Mouse (Mus musculus) ES-E14 (cell line): ENCODE data around the gene Gm15448. TPM values are rescaled to one million over a fixed set of nuclear protein-coding genes. Genes with fewer than 3 reads are reported as not detected.
"Not testable (repeated sequence)": the region's sequence is repeated elsewhere in the genome, so short reads cannot be mapped to it uniquely, and the experiment has no call there.

Source experiments
- DNase-seq: peaks from one replicate; pipeline ENCODE4 v3.0.0-alpha.2; 2013; ENCODE audit warnings: low read depth, low spot score
- H3K27ac ChIP-seq: 2 replicates; pipeline ENCODE4 v1.5.1; 2012; ENCODE audit warnings: low read depth, mild to moderate bottlenecking, low read length, moderate library complexity, mixed read lengths; ENCODE audit not compliant: poor library complexity, insufficient read depth, severe bottlenecking
- H3K36me3 ChIP-seq: 2 replicates; pipeline ENCODE4 v1.6.1; 2012; ENCODE audit warnings: mild to moderate bottlenecking, low read length, moderate library complexity, mixed read lengths; ENCODE audit not compliant: control insufficient read depth, poor library complexity, insufficient read depth, severe bottlenecking
- H3K4me1 ChIP-seq, 2 experiments: fragments of 150-350 bp in 1 of 2; sonication (generic) in 1 of 2; 2 replicates each; pipeline ENCODE4 v1.6.1; 2012; ENCODE audit warnings: low read length in 2 of 2, mild to moderate bottlenecking in 1 of 2, mixed read lengths in 1 of 2; ENCODE audit not compliant: control insufficient read depth in 2 of 2, insufficient read depth in 2 of 2, poor library complexity in 1 of 2
- H3K4me3 ChIP-seq, 2 experiments: fragments of 150-350 bp in 1 of 2; sonication (generic) in 1 of 2; 2 replicates each; pipeline ENCODE4 v1.5.1; 2012; ENCODE audit warnings: low read length in 2 of 2, low read depth in 1 of 2, mild to moderate bottlenecking in 1 of 2, mixed read lengths in 1 of 2; ENCODE audit not compliant: insufficient read depth in 1 of 2, poor library complexity in 1 of 2, severe bottlenecking in 1 of 2
- H3K9ac ChIP-seq: 2 replicates; pipeline ENCODE4 v1.6.1; 2012; ENCODE audit warnings: low read depth, mild to moderate bottlenecking, low read length, mixed read lengths; ENCODE audit not compliant: poor library complexity, insufficient read depth, severe bottlenecking
- H3K9me3 ChIP-seq: fragments of 150-350 bp; sonication (generic); 2 replicates; pipeline ENCODE4 v1.6.1; 2012; ENCODE audit warnings: low read depth, mild to moderate bottlenecking, low read length; ENCODE audit not compliant: control insufficient read depth, insufficient read depth
- in situ Hi-C, 2 experiments: fragments of 600-800 bp; cut with MboI; formaldehyde crosslinking; loops; one replicate each; pipeline ENCODE4 v1.15.1; 2025; ENCODE audit warnings: low sequenced_read_pairs in 2 of 2, inconsistent platforms in 1 of 2; ENCODE audit not compliant: unreplicated experiment in 2 of 2
- total RNA-seq: library from RNA; depleted of rRNA; stranded (reverse); fragments of 300-350 nt; gene quantifications from 2 replicates; pipeline ENCODE4 v1.2.3, GENCODE M21; 2012; rRNA removed

Gm15448 gene
- total RNA-seq, result not detected in 2 replicates

DNA sequence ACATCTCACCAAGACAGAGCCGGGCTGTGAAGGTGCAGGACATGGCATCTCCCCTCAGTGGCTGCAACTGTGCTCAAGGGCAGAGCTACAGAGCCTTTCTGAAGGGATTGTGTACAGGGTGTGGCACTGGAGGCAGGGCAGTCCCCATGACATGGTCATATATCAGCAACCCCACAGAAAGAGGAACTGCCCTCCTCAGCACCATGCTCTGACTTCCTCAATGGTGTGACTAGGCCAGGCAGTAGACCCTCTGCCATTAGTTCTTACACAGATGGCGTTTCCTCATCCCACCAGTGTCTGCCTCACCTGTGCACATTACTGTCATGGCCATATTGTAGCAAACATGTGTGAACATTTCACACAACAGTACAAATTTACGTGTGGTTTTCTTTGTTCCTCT, at the start of gene Gm15448:
Gene Gm15448, minus strand, starts transcription at position 89 of the 400 bp plus-strand sequence.
- H3K4me1 ChIP-seq, H3K4me3 ChIP-seq, H3K9ac ChIP-seq, H3K9me3 ChIP-seq, H3K36me3 ChIP-seq, DNase-seq, H3K27ac ChIP-seq, in situ Hi-C loops: not testable (repeated sequence)

DNA sequence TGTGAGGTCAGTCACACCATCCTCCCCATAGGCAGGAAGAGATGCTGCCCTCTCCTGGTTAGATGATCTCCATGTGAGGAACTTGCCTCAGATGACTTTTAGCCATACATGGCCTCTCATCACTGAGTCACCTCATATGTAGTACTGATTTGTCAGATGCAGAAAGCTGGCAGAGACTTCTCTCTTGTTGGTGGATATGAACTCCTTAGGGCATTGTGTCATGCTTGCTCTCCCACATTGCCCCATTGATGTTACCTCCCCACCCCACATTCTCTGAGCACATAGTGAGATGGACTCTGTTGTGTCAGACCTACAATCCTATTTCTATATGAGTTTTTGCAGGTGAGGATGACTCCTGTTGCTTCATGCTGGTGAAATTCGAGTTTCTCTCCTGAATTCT, 49.5 kb upstream of the Gm15448 start:
- H3K4me3 ChIP-seq, DNase-seq, H3K4me1 ChIP-seq, in situ Hi-C loops, H3K9me3 ChIP-seq, H3K36me3 ChIP-seq, H3K27ac ChIP-seq, H3K9ac ChIP-seq: not testable (repeated sequence)

DNA sequence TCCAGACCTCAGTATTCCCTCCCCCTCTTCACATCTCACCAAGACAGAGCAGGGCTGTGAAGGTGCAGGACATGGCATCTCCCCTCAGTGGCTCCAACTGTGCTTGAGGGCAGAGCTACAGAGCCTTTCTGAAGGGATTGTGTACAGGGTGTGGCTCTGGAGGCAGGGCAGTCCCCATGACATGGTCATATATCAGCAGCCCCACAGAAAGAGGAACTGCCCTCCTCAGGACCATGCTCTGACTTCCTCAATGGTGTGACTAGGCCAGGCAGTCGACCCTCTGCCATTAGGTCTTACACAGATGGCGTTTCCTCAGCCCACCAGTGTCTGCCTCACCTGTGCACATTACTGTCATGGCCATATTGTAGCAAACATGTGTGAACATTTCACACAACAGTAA, 19.5 kb upstream of the Gm15448 start, which contains the start of gene Pira2:
Gene Pira2, minus strand, starts transcription at position 101 of the 400 bp plus-strand sequence.
- DNase-seq, H3K9me3 ChIP-seq, H3K4me3 ChIP-seq, H3K9ac ChIP-seq, H3K4me1 ChIP-seq, in situ Hi-C loops, H3K27ac ChIP-seq, H3K36me3 ChIP-seq: not testable (repeated sequence)

DNA sequence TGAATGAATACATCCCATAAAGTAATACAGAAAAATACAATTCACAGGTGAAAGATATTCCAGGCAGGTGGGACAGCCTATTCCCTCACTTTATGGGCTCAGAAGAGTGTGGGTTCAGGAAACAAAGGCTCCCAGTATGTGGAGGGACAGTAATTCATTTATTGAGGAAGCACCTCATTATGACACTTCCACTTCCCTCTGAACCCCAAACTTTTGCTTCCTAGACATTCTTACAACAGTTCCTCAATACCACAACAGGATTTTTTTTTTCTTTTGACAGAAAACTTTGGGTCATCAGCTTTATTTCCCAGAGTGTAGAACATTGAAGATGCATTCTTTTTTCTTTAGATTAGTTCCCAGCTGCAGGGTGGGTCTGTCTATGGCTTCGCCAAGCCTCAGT, 12.4 kb upstream of the Gm15448 start:
- H3K9me3 ChIP-seq, H3K9ac ChIP-seq, H3K4me1 ChIP-seq, H3K36me3 ChIP-seq, H3K27ac ChIP-seq, in situ Hi-C loops, DNase-seq, H3K4me3 ChIP-seq: not testable (repeated sequence)

DNA sequence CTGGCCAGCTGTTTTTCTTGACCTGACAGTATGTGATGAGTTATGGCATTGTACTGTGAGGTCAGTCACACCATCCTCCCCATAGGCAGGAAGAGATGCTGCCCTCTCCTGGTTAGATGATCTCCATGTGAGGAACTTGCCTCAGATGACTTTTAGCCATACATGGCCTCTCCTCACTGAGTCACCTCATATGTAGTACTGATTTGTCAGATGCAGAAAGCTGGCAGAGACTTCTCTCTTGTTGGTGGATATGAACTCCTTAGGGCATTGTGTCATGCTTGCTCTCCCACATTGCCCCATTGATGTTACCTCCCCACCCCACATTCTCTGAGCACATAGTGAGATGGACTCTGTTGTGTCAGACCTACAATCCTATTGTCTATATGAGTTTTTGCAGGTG, 5.1 kb upstream of the Gm15448 start:
- H3K4me1 ChIP-seq, DNase-seq, H3K27ac ChIP-seq, H3K9ac ChIP-seq, H3K4me3 ChIP-seq, H3K36me3 ChIP-seq, in situ Hi-C loops, H3K9me3 ChIP-seq: not testable (repeated sequence)

DNA sequence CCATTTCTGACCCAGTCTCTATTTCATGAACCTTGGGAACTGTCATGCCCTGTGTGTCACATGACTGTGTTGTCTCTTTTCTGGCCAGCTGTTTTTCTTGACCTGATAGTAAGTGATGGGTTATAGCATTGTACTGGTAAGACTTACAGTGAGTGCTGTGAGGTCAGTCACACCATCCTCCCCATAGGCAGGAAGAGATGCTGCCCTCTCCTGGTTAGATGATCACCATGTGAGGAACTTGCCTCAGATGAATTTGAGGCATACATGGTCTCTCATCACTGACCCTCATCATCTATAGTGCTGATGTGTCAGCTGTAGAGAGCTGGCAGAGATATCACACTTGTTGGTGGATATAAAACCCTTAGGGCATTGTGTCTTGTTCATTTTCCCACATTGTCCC, 13.6 kb downstream of the Gm15448 start:
- in situ Hi-C loops, H3K36me3 ChIP-seq, H3K9me3 ChIP-seq, H3K27ac ChIP-seq, H3K9ac ChIP-seq, H3K4me1 ChIP-seq, DNase-seq, H3K4me3 ChIP-seq: not testable (repeated sequence)

DNA sequence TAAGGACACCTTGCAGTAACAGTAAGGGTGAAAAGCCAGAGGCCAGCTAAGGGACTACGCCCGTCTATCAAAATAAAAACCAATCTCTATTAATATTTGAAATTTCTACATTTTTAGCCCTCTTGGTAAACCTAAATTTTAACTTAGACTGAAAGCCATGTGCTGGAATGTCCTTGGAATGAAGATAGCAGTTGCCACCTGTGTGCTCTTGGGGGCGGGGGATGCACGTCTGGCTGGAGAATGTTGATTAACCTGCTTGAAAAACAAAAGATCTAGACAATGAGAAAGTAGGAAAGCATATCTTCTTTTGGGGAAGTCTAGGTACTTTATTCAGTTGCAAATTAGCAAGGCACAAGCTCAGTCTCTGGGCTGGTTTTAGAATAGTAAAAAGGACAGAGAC, 22.6 kb downstream of the Gm15448 start:
- DNase-seq, H3K9me3 ChIP-seq, H3K9ac ChIP-seq, H3K27ac ChIP-seq, in situ Hi-C loops, H3K4me3 ChIP-seq, H3K4me1 ChIP-seq, H3K36me3 ChIP-seq: not testable (repeated sequence)

DNA sequence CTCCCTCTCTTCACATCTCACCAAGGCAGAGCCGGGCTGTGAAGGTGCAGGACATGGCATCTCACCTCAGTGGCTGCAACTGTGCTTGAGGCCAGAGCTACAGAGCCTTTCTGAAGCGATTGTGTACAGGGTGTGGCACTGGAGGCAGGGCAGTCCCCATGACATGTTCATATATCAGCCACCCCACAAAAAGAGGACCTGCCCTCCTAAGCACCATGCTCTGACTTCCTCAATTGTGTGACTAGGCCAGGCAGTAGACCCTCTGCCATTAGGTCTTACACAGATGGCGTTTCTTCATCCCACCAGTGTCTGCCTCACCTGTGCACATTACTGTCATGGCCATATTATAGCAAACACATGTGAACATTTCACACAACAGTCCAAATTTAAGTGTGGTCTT, 25.5 kb downstream of the Gm15448 start:
- H3K9me3 ChIP-seq, H3K4me3 ChIP-seq, in situ Hi-C loops, H3K4me1 ChIP-seq, H3K9ac ChIP-seq, H3K36me3 ChIP-seq, DNase-seq, H3K27ac ChIP-seq: not testable (repeated sequence)

DNA sequence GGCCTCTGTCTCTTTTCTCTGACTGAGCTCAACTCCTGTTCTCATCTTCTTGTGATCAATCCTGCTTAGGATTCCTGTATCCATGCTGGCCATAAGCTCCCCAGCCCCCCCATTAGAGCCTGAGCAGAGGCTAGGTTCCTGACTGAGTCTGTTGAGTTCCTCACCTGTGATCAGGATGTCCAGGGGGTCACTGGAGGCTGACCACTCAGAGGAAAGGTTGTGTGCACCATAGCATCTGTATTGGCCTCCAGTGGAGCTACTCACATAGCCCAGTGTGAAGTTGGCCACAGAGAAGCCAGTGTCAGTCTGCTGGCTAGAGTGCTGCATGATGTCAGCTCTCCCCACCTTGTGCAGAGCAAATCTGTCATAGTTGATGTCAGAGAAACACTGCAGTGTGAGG, 29.2 kb downstream of the Gm15448 start:
- H3K36me3 ChIP-seq, H3K4me1 ChIP-seq, in situ Hi-C loops, DNase-seq, H3K27ac ChIP-seq, H3K4me3 ChIP-seq, H3K9me3 ChIP-seq, H3K9ac ChIP-seq: not testable (repeated sequence)
